Mouse (Mus musculus): ENCODE results near the gene Ppp3ca. TPM values are rescaled to one million over a fixed set of nuclear protein-coding genes. Genes with fewer than 3 reads are reported as not detected.

Ppp3ca gene
- polyA plus RNA-seq, 1 experiment, result 9.7 TPM

DNA sequence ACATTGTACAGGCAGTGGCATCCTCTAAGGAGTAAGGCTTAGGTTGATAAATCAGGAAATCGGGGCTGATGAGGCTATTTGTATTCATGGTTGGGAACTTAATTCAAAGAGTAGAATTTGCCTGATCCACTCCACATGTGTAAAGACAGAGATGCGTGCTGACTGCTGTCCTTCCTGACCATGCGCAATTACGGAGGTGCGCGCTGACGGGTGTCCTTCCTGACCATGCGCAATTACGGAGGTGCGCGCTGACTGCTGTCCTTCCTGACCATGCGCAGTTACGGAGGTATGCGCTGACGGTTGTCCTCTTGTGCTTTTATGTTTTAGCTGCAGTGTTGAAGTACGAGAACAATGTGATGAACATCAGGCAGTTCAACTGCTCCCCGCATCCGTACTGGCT lies 232.9 kb downstream of the Ppp3ca start:
- H3K4me3 ChIP-seq (ENCODE audit: insufficient read depth, poor library complexity, severe bottlenecking), result no peak overlapping the region
- H3K79me2 ChIP-seq (ENCODE audit: control insufficient read depth, insufficient read depth), result no peaks in the 10 kb centered on the region
- H3K79me3 ChIP-seq (ENCODE audit: low read depth), result no peaks in the 10 kb centered on the region
- no peaks in the 10 kb centered on the region for H3K27me3 ChIP-seq (ENCODE audit: control insufficient read depth, insufficient read depth, insufficient read length)
- no peaks in the 10 kb centered on the region for H3K36me3 ChIP-seq (ENCODE audit: control insufficient read depth, insufficient read depth)
- no peak overlapping the region for H3ac ChIP-seq (ENCODE audit: control insufficient read depth, insufficient read length, low read depth)
- TF ChIP-seq USF1 (IDR thresholded peaks at IDR 0.05; ENCODE audit: low read depth), result no peak
- no peak for TF ChIP-seq FOSL1 (IDR thresholded peaks at IDR 0.05; ENCODE audit: insufficient read depth, low read length, poor library complexity, severe bottlenecking)
- no peak for TF ChIP-seq CTCF (IDR thresholded peaks at IDR 0.05; ENCODE audit: control insufficient read depth, insufficient read depth, insufficient read length)
- TF ChIP-seq CEBPB (IDR thresholded peaks at IDR 0.05; ENCODE audit: low read depth), result no peak
- no peak for TF ChIP-seq MYOG (IDR thresholded peaks at IDR 0.05; ENCODE audit: control insufficient read depth, extremely low read depth, insufficient read length)
- TF ChIP-seq MYOD1 (IDR thresholded peaks at IDR 0.05; ENCODE audit: control insufficient read depth, insufficient read length, low read depth), result no peak
- no peak for TF ChIP-seq MAX (IDR thresholded peaks at IDR 0.05)

DNA sequence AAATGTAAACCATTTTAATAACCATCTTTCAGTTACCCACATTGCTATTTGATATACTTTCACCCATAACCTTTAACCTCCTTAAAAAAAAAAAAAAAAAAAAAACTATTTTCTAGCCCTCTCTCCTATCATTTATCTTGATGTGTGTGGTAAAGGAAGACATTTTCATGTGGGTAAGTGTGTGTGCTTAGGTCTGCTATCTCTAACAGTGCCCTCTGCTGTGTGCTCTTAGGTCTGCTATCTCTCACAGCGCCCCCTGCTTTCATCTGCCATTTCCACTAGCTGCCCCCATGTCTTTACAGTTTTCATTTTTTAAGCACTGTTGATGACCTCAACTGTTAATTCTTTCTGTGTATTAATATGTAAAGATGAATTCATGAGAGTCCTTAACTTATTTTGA lies 235.7 kb downstream of the Ppp3ca start:
- Histone ChIP-seq H3K79me3 (ENCODE audit: low read depth) (no peaks in the 10 kb centered on the region), H3K79me2 (ENCODE audit: control insufficient read depth, insufficient read depth) (no peaks in the 10 kb centered on the region), H3K27me3 (ENCODE audit: control insufficient read depth, insufficient read depth, insufficient read length) (no peaks in the 10 kb centered on the region), H3K36me3 (ENCODE audit: control insufficient read depth, insufficient read depth) (peaks cover 3% of the 10 kb centered on the region), H3ac (ENCODE audit: control insufficient read depth, insufficient read length, low read depth) (no peak overlapping the region), H3K4me3 (ENCODE audit: insufficient read depth, poor library complexity, severe bottlenecking) (no peak overlapping the region)
- TF ChIP-seq CTCF (IDR thresholded peaks at IDR 0.05; ENCODE audit: control insufficient read depth, insufficient read depth, insufficient read length), result peak; percentile 29
- no peak for TF ChIP-seq MYOG (IDR thresholded peaks at IDR 0.05; ENCODE audit: control insufficient read depth, extremely low read depth, insufficient read length)

DNA sequence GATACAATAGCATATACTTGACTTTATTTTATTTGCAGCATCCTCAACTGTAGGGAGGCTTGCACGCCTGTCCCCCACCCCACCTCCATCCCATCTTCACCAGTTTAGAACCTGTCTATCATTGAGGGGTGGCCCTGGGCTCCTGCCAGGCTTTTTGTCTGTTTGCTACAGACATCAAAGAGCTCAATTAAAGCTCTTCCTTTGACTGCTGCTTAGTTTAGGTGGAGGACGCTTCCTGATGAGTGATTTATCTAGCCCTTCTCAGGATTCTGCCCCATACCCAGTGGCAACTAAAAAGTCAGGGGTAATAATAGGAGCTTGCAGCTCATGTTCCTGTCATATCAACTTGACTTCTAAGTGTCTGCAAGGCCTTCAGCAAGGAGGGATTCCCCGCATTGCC lies 239.6 kb downstream of the Ppp3ca start:
- H3K79me2 ChIP-seq (ENCODE audit: control insufficient read depth, insufficient read depth), result no peaks in the 10 kb centered on the region
- no peaks in the 10 kb centered on the region for H3K27me3 ChIP-seq (ENCODE audit: control insufficient read depth, insufficient read depth, insufficient read length)
- H3ac ChIP-seq (ENCODE audit: control insufficient read depth, insufficient read length, low read depth), result no peak overlapping the region
- H3K36me3 ChIP-seq (ENCODE audit: control insufficient read depth, insufficient read depth), result peaks cover 6% of the 10 kb centered on the region
- H3K79me3 ChIP-seq (ENCODE audit: low read depth), result no peaks in the 10 kb centered on the region
- no peak overlapping the region for H3K4me3 ChIP-seq (ENCODE audit: insufficient read depth, poor library complexity, severe bottlenecking)
- TF ChIP-seq FOSL1 (IDR thresholded peaks at IDR 0.05; ENCODE audit: insufficient read depth, low read length, poor library complexity, severe bottlenecking), result no peak
- no peak for TF ChIP-seq MAX (IDR thresholded peaks at IDR 0.05)
- no peak for TF ChIP-seq MYOD1 (IDR thresholded peaks at IDR 0.05; ENCODE audit: control insufficient read depth, insufficient read length, low read depth)
- no peak for TF ChIP-seq CTCF (IDR thresholded peaks at IDR 0.05; ENCODE audit: control insufficient read depth, insufficient read depth, insufficient read length)
- TF ChIP-seq MYOG (IDR thresholded peaks at IDR 0.05; ENCODE audit: control insufficient read depth, extremely low read depth, insufficient read length), result no peak
- no peak for TF ChIP-seq USF1 (IDR thresholded peaks at IDR 0.05; ENCODE audit: low read depth)
- TF ChIP-seq CEBPB (IDR thresholded peaks at IDR 0.05; ENCODE audit: low read depth), result no peak

DNA sequence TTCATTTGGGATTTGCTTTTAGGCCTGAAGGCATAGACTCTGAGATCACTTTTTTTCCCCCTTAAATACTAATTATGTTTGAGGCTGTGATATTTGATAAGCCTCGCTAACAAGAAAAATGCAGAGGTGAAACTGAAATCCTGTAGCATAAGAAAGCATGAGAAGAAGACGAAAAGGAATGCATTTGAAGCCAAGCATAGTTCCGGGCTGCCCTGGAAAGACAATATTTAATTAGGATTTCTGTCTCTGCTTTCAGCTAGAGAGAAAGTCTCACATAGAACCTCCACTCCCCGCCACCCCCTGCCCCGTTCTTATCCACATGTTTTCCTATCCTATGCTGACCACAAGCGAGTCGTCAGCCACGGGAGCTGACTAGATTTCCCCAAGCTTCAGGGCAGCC lies 241.4 kb downstream of the Ppp3ca start:
- H3ac ChIP-seq (ENCODE audit: control insufficient read depth, insufficient read length, low read depth), result no peak overlapping the region
- no peaks in the 10 kb centered on the region for H3K79me2 ChIP-seq (ENCODE audit: control insufficient read depth, insufficient read depth)
- TF ChIP-seq CEBPB (IDR thresholded peaks at IDR 0.05; ENCODE audit: low read depth), result no peak
- no peak for TF ChIP-seq MYOD1 (IDR thresholded peaks at IDR 0.05; ENCODE audit: control insufficient read depth, insufficient read length, low read depth)
- TF ChIP-seq FOSL1 (IDR thresholded peaks at IDR 0.05; ENCODE audit: insufficient read depth, low read length, poor library complexity, severe bottlenecking), result no peak
- no peak for TF ChIP-seq MYOG (IDR thresholded peaks at IDR 0.05; ENCODE audit: control insufficient read depth, extremely low read depth, insufficient read length)
- TF ChIP-seq CTCF (IDR thresholded peaks at IDR 0.05; ENCODE audit: control insufficient read depth, insufficient read depth, insufficient read length), result no peak
- TF ChIP-seq MAX (IDR thresholded peaks at IDR 0.05), result no peak
- TF ChIP-seq USF1 (IDR thresholded peaks at IDR 0.05; ENCODE audit: low read depth), result no peak
- H3K79me3 ChIP-seq (ENCODE audit: low read depth), result no peaks in the 10 kb centered on the region
- H3K36me3 ChIP-seq (ENCODE audit: control insufficient read depth, insufficient read depth), result peaks cover 6% of the 10 kb centered on the region
- no peaks in the 10 kb centered on the region for H3K27me3 ChIP-seq (ENCODE audit: control insufficient read depth, insufficient read depth, insufficient read length)
- no peak overlapping the region for H3K4me3 ChIP-seq (ENCODE audit: insufficient read depth, poor library complexity, severe bottlenecking)

DNA sequence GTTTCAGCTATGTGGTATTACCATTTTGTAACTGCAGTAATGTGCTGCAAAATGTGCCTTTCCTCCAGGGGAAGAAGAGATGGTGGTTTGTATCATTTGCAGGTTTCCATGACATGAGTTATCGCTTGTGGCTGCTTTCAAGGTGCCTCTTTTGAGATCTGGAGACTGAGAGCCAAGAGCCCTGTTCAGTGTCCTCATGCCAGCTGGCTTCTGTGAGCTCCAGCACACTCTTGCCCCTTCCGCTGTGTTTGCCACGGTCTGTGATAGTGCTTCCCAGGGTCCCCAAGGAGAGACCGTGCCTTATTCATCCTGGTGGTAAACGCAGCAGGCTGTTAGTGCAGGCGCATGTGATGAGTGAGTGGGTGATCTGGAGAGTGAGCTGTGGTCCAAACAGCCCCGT lies 247.2 kb downstream of the Ppp3ca start:
- Histone ChIP-seq H3K4me3 (ENCODE audit: insufficient read depth, poor library complexity, severe bottlenecking) (no peak overlapping the region), H3K27me3 (ENCODE audit: control insufficient read depth, insufficient read depth, insufficient read length) (no peaks in the 10 kb centered on the region), H3K36me3 (ENCODE audit: control insufficient read depth, insufficient read depth) (peaks cover 3% of the 10 kb centered on the region), H3K79me2 (ENCODE audit: control insufficient read depth, insufficient read depth) (no peaks in the 10 kb centered on the region), H3K79me3 (ENCODE audit: low read depth) (no peaks in the 10 kb centered on the region), H3ac (ENCODE audit: control insufficient read depth, insufficient read length, low read depth) (no peak overlapping the region)
- TF ChIP-seq MAX (IDR thresholded peaks at IDR 0.05), result no peak
- TF ChIP-seq CTCF (IDR thresholded peaks at IDR 0.05; ENCODE audit: control insufficient read depth, insufficient read depth, insufficient read length), result no peak
- TF ChIP-seq USF1 (IDR thresholded peaks at IDR 0.05; ENCODE audit: low read depth), result no peak
- TF ChIP-seq FOSL1 (IDR thresholded peaks at IDR 0.05; ENCODE audit: insufficient read depth, low read length, poor library complexity, severe bottlenecking), result no peak
- no peak for TF ChIP-seq MYOG (IDR thresholded peaks at IDR 0.05; ENCODE audit: control insufficient read depth, extremely low read depth, insufficient read length)
- no peak for TF ChIP-seq MYOD1 (IDR thresholded peaks at IDR 0.05; ENCODE audit: control insufficient read depth, insufficient read length, low read depth)
- no peak for TF ChIP-seq CEBPB (IDR thresholded peaks at IDR 0.05; ENCODE audit: low read depth)

DNA sequence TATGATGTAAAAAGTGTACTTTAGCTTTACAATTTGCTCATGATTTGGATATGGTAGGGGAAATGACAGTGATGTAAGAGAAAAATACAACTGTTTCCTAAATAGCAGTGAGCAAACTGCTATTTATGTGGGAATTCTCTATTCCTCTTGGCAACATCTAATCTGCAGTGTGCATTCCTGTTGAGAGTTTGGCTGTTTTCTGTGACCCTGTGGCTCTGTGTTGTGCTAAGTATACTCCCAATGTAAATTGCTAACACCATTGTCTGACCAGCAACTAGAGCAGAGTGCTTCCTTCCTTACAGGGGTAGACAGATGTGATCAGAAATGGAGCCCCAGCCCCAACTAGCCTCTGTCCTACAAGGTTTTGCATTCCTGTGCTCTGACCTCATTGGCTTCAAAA lies 263.1 kb downstream of the Ppp3ca start:
- Histone ChIP-seq H3K27me3 (ENCODE audit: control insufficient read depth, insufficient read depth, insufficient read length) (no peaks in the 10 kb centered on the region), H3K79me3 (ENCODE audit: low read depth) (no peaks in the 10 kb centered on the region), H3K79me2 (ENCODE audit: control insufficient read depth, insufficient read depth) (no peaks in the 10 kb centered on the region), H3ac (ENCODE audit: control insufficient read depth, insufficient read length, low read depth) (no peak overlapping the region), H3K4me3 (ENCODE audit: insufficient read depth, poor library complexity, severe bottlenecking) (no peak overlapping the region), H3K36me3 (ENCODE audit: control insufficient read depth, insufficient read depth) (no peaks in the 10 kb centered on the region)
- no peak for TF ChIP-seq CTCF (IDR thresholded peaks at IDR 0.05; ENCODE audit: control insufficient read depth, insufficient read depth, insufficient read length)
